Mouse (Mus musculus) thymus, adult 2 months (tissue): ENCODE measurements at regions not wholly inside any gene's neighbourhood (a gene's known extent, or its start where the extent isn't known, plus 50 kb on each side); places are given as distances from the start of the nearest gene placed in this dataset.
A peak's percentile ranks its signal among the peaks of the same experiment; 100 is the strongest.

ENCODE experiments used
- CTCF ChIP-seq: fragments of 200-500 bp; IDR thresholded peaks from 2 replicates; pipeline ENCODE4 v1.5.1; 2012; ENCODE audit warnings: mild to moderate bottlenecking, control low read depth, low read length, moderate library complexity, borderline replicate concordance; ENCODE audit not compliant: control insufficient read depth, poor library complexity, insufficient read depth; ENCODE audit errors: extremely low read depth
- POLR2A ChIP-seq: fragments of 200-500 bp; IDR thresholded peaks from 2 replicates; pipeline ENCODE4 v1.6.1; 2012; ENCODE audit warnings: mild to moderate bottlenecking, low read length, control low read depth, moderate library complexity; ENCODE audit not compliant: control insufficient read depth, poor library complexity, insufficient read depth; ENCODE audit errors: extremely low read depth

DNA sequence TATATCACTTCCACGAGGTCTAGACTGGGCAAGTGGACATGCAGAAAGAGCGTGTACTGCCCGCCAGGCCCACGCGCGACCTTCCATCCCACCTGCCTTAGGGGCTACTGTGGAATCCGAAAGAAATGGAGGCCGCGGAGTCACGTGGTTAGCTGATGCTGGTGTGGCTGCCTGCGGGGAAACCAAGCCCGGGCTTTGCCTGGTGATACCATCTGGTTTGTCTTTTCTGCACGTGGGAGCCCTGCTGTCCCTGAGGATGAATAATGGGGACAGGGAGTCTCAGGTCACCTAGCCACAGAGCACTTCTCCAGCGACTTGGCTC lies 86.2 kb downstream of the 2410131K14Rik start:
- no peak for TF ChIP-seq CTCF
- 0 out of 2 replicates have a peak, but pooled peaks have one; percentile 17 for TF ChIP-seq POLR2A
